Mouse (Mus musculus): ENCODE measurements at regions not wholly inside any gene's neighbourhood (a gene's known extent, or its start where the extent isn't known, plus 50 kb on each side); places are given as distances from the start of the nearest gene placed in this dataset.
A peak's percentile ranks its signal among the peaks of the same experiment; 100 is the strongest.

DNA sequence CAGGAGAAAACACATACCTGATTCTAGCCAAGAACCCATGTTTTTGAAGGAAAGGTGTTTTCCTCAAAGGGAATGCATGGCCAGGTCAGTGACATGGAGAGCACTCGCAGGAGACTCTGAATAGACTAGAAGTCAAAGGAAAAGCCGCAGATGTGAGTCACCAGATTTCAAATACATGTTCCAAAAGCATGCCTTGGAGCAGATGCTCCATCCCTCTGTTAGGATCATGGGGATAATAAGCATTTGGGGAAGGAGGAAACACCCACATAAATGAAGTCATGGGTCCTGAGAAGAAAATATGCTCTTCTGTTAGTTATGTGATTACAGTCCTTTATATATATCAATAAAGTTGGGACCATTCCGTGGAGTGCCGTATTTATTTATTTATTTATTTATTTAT, 58.7 kb upstream of the Fam241a start:
- Histone ChIP-seq H3K36me3 (ENCODE audit: control insufficient read depth, insufficient read depth, low read length) (no peaks in the 10 kb centered on the region), H3K4me1 (ENCODE audit: control insufficient read depth, insufficient read depth, insufficient read length) (no peaks in the 10 kb centered on the region), H3K27me3 (ENCODE audit: control insufficient read depth, insufficient read depth, low read length) (no peaks in the 10 kb centered on the region), H3K27ac (ENCODE audit: insufficient read depth, low read length) (no peak overlapping the region), H3K4me3 (ENCODE audit: extremely low read depth, insufficient read depth, insufficient read length) (no peak overlapping the region)
- TF ChIP-seq CTCF (IDR thresholded peaks at IDR 0.05; ENCODE audit: extremely low read depth, insufficient read depth, insufficient read length, insufficient replicate concordance) (no peak), POLR2A (IDR thresholded peaks at IDR 0.05; ENCODE audit: low read depth, low read length) (no peak)
- no peak for DNase-seq (ENCODE audit: low read depth in 1 of 2, low spot score in 2 of 2)
- WGBS = 95% methylated on average over 4 of the region's 4 CpGs

DNA sequence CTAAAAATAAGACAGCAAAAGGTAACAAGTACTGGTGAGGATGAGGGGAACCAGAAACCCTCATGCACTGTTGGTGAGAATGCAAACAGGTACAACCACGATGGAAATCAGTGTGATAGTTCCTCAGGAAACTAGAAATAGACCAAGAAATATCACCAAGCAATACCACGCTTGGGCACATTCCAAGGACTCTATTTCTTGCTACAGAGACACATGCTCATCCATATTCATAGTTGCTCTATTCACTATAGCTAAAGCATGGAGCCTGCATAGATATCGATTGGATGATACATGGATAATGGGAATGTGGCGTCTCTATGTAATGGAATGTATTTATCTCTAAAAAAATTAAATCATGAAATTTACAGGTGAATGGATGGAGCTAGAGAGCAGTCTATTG, 57.5 kb upstream of the Fam241a start:
- TF ChIP-seq POLR2A (IDR thresholded peaks at IDR 0.05; ENCODE audit: low read depth, low read length) (no peak), CTCF (IDR thresholded peaks at IDR 0.05; ENCODE audit: extremely low read depth, insufficient read depth, insufficient read length, insufficient replicate concordance) (no peak)
- DNase-seq (ENCODE audit: low read depth in 1 of 2, low spot score in 2 of 2) = no peak
- no peak overlapping the region for H3K4me3 ChIP-seq (ENCODE audit: extremely low read depth, insufficient read depth, insufficient read length)
- H3K4me1 ChIP-seq (ENCODE audit: control insufficient read depth, insufficient read depth, insufficient read length) = no peaks in the 10 kb centered on the region
- no peaks in the 10 kb centered on the region for H3K36me3 ChIP-seq (ENCODE audit: control insufficient read depth, insufficient read depth, low read length)
- no peaks in the 10 kb centered on the region for H3K27me3 ChIP-seq (ENCODE audit: control insufficient read depth, insufficient read depth, low read length)
- H3K27ac ChIP-seq (ENCODE audit: insufficient read depth, low read length) = no peak overlapping the region
- 79% methylated on average over 4 of the region's 4 CpGs for WGBS

DNA sequence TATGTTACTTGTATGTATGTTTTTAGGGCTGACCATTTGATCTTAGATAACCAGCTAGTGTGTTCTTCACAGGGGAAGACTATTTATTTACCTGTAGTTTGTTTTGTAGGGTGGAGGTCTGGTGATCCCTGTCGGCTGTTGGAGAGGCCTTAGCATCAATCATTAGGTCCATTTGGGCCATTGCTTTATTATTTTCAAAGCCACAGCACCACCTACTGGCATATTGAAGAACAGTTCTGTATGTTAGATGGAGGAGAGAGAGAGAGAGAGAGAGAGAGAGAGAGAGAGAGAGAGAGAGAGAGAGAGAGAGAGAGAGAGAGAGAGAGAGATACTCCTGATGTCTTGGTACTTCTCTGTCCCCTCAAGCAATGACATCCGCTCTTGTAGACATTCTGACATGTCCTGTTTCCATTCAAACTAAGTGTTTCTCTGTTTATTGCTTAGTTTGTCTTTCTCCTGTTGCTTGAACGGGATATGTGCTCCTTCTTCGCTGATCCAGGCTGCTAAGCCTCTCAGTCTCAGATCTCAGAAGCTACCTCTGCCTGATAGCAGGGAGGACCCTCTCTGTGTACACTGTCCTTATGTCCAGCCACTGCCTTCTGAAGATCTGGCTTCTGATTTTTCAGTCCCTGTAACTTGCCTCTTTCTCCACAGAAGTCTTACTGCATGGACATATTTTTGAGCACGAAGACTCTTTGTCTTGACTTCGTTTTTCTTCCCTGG, 52.9 kb upstream of the Fam241a start:
- DNase-seq (ENCODE audit: low read depth in 1 of 2, low spot score in 2 of 2) = peak; percentile 16 to 46
- 47% methylated on average over 6 of the region's 6 CpGs for WGBS

DNA sequence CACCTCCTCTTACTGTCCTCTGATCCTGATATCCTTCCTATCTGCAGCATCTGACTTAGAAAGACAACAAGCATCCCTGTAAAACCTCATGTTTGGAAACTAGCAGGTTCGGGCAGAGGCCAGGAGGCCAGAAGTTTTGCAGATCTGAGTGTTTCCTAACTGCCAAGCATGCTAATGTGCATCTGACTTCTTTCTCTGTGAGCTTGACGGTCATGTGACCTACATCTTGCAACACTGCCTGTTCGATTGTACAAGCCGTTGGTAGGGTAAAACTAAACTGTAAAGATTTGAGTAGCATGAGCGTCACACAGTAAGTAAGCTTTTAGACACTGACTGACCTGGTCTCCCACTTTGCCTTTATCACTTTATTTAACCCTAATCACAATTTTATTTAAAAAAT, 52.2 kb upstream of the Fam241a start:
- no peak overlapping the region for H3K4me3 ChIP-seq (ENCODE audit: extremely low read depth, insufficient read depth, insufficient read length)
- no peaks in the 10 kb centered on the region for H3K4me1 ChIP-seq (ENCODE audit: control insufficient read depth, insufficient read depth, insufficient read length)
- no peak for DNase-seq (ENCODE audit: low read depth in 1 of 2, low spot score in 2 of 2)
- H3K27ac ChIP-seq (ENCODE audit: insufficient read depth, low read length) = no peak overlapping the region
- TF ChIP-seq POLR2A (IDR thresholded peaks at IDR 0.05; ENCODE audit: low read depth, low read length) (no peak), CTCF (IDR thresholded peaks at IDR 0.05; ENCODE audit: extremely low read depth, insufficient read depth, insufficient read length, insufficient replicate concordance) (no peak)
- H3K36me3 ChIP-seq (ENCODE audit: control insufficient read depth, insufficient read depth, low read length) = no peaks in the 10 kb centered on the region
- no peaks in the 10 kb centered on the region for H3K27me3 ChIP-seq (ENCODE audit: control insufficient read depth, insufficient read depth, low read length)
- 73% methylated on average over 5 of the region's 5 CpGs for WGBS

More for the DNA sequence above, 52.9 kb upstream of the Fam241a start:
- Histone ChIP-seq H3K27me3 (ENCODE audit: control insufficient read depth, insufficient read depth, low read length) (no peaks in the 10 kb centered on the region), H3K4me1 (ENCODE audit: control insufficient read depth, insufficient read depth, insufficient read length) (no peaks in the 10 kb centered on the region), H3K27ac (ENCODE audit: insufficient read depth, low read length) (no peak overlapping the region), H3K4me3 (ENCODE audit: extremely low read depth, insufficient read depth, insufficient read length) (no peak overlapping the region), H3K36me3 (ENCODE audit: control insufficient read depth, insufficient read depth, low read length) (no peaks in the 10 kb centered on the region)
- TF ChIP-seq POLR2A (IDR thresholded peaks at IDR 0.05; ENCODE audit: low read depth, low read length) (no peak), CTCF (IDR thresholded peaks at IDR 0.05; ENCODE audit: extremely low read depth, insufficient read depth, insufficient read length, insufficient replicate concordance) (no peak; the same call in 1 of the 2 replicates)

Measured in spleen, adult 2 months (tissue).